Comparison of ENCODE assay signal across 32 mouse cellular contexts in genomic region chr8:46504196-46504595, GRCm38 (mm10). TPM values are rescaled to one million over a fixed set of nuclear protein-coding genes. Genes with fewer than 3 reads are reported as not detected.
A peak's percentile ranks its signal among the peaks of the same experiment; 100 is the strongest.
DNase-seq lines count a peak whose midpoint lies in the region; ATAC-seq and TF ChIP-seq lines count a peak whose summit lies in the region.
"Had no signal": no experiment of that assay in that cellular context is flagged by ENCODE, and none has a peak within 500 bp of the region (broad histone marks: within the 10 kb centered on the region; RNA-seq: fewer than 3 reads in every experiment).

No protein-coding gene starts in this region.

- TF ChIP-seq CTCF in heart, adult 2 months (IDR thresholded peaks at IDR 0.05), result no peak

- H3K9me3 ChIP-seq in kidney, embryonic 14.5 days (ENCODE audit: control insufficient read depth, low read length), result no peaks in the 10 kb centered on the region
- no peaks in the 10 kb centered on the region for H3K9me3 ChIP-seq in liver, embryonic 13.5 days (replicated peaks)
- no peaks in the 10 kb centered on the region for H3K9me3 ChIP-seq in megakaryocyte, embryonic 14.5 days
- H3K9me3 ChIP-seq: embryonic facial prominence, embryonic 10.5 days; embryonic facial prominence, embryonic 15.5 days; forebrain, embryonic 12.5 days; G1E; heart, embryonic 10.5 days; heart, embryonic 15.5 days; hindbrain, embryonic 12.5 days; intestine, embryonic 15.5 days; limb, embryonic 13.5 days had no signal

- no peaks in the 10 kb centered on the region for H3K27me3 ChIP-seq in heart, adult 2 months (ENCODE audit: control insufficient read depth, insufficient read depth, low read length)
- no peaks in the 10 kb centered on the region for H3K27me3 ChIP-seq in kidney, embryonic 14.5 days (ENCODE audit: control insufficient read depth, insufficient read depth, low read length)
- no peaks in the 10 kb centered on the region for H3K27me3 ChIP-seq in liver, embryonic 13.5 days
- H3K27me3 ChIP-seq in megakaryocyte, embryonic 14.5 days (replicated peaks), result no peaks in the 10 kb centered on the region
- H3K27me3 ChIP-seq: embryonic facial prominence, embryonic 15.5 days; heart, embryonic 15.5 days; hindbrain, embryonic 12.5 days; intestine, embryonic 15.5 days; limb, embryonic 13.5 days had no signal

- WGBS in heart, adult 2 months, result 36% methylated on average over 3 of the region's 3 CpGs
- 43% methylated on average over 3 of the region's 3 CpGs for WGBS in kidney, embryonic 14.5 days
- 56% methylated on average over 3 of the region's 3 CpGs for WGBS in liver, embryonic 13.5 days (ENCODE audit: insufficient replicate concordance)

- no peak for TF ChIP-seq POLR2A in heart, adult 2 months (IDR thresholded peaks at IDR 0.05; ENCODE audit: insufficient read depth, low read depth, low read length)

- ATAC-seq in kidney, embryonic 14.5 days (ENCODE audit: low FRiP score, low TSS enrichment), result no peak
- ATAC-seq in liver, embryonic 13.5 days (ENCODE audit: low read depth), result no peak
- ATAC-seq: forebrain, postnatal 0 days; hindbrain, postnatal 0 days; intestine, embryonic 15.5 days; midbrain, embryonic 16.5 days had no signal

- TF ChIP-seq EP300 in heart, adult 2 months (IDR thresholded peaks at IDR 0.05; ENCODE audit: insufficient read depth, low read depth, low read length), result no peak

- H3K36me3 ChIP-seq in heart, adult 2 months (ENCODE audit: control insufficient read depth, insufficient read depth, low read length), result peaks cover 5% of the 10 kb centered on the region
- H3K36me3 ChIP-seq in kidney, embryonic 14.5 days (ENCODE audit: control insufficient read depth, insufficient read depth, low read length), result no peaks in the 10 kb centered on the region
- peaks cover 48% of the 10 kb centered on the region for H3K36me3 ChIP-seq in liver, embryonic 13.5 days
- H3K36me3 ChIP-seq in megakaryocyte, embryonic 14.5 days (replicated peaks; ENCODE audit: low read length), result peaks cover 47% of the 10 kb centered on the region
- H3K36me3 ChIP-seq: embryonic facial prominence, embryonic 10.5 days; forebrain, embryonic 12.5 days; hindbrain, embryonic 12.5 days; intestine, embryonic 15.5 days had no signal

- no peak overlapping the region for H3K4me3 ChIP-seq in heart, adult 2 months
- no peak overlapping the region for H3K4me3 ChIP-seq in kidney, embryonic 14.5 days (ENCODE audit: low read length)
- no peak overlapping the region for H3K4me3 ChIP-seq in liver, embryonic 13.5 days (replicated peaks)
- peak overlapping the region; percentile 74 for H3K4me3 ChIP-seq in megakaryocyte, embryonic 14.5 days (replicated peaks)
- H3K4me3 ChIP-seq: embryonic facial prominence, embryonic 10.5 days; embryonic facial prominence, embryonic 15.5 days; forebrain, embryonic 12.5 days; heart, embryonic 10.5 days; heart, embryonic 15.5 days; hindbrain, embryonic 12.5 days; intestine, embryonic 15.5 days; layer of hippocampus, adult 2 months; limb, embryonic 13.5 days had no signal

- no peak overlapping the region for H3K9ac ChIP-seq in heart, adult 2 months (ENCODE audit: low read depth, low read length)
- H3K9ac ChIP-seq in kidney, embryonic 14.5 days (ENCODE audit: low read depth, low read length), result no peak overlapping the region
- no peak overlapping the region for H3K9ac ChIP-seq in liver, embryonic 13.5 days
- H3K9ac ChIP-seq: embryonic facial prominence, embryonic 15.5 days; forebrain, embryonic 12.5 days; forebrain, postnatal 0 days; heart, embryonic 15.5 days; hindbrain, embryonic 12.5 days; intestine, embryonic 15.5 days; limb, embryonic 13.5 days had no signal

- H3K79me2 ChIP-seq in heart, adult 2 months (replicated peaks; ENCODE audit: control insufficient read depth, insufficient read depth, low read length), result no peaks in the 10 kb centered on the region

- H3K27ac ChIP-seq in heart, adult 2 months, result peak overlapping the region; percentile 36
- no peak overlapping the region for H3K27ac ChIP-seq in kidney, embryonic 14.5 days (ENCODE audit: low read depth, low read length)
- H3K27ac ChIP-seq in liver, embryonic 13.5 days, result peak overlapping the region; percentile 35; the same call in 1 of the 2 replicates
- H3K27ac ChIP-seq: embryonic facial prominence, embryonic 10.5 days; embryonic facial prominence, embryonic 15.5 days; forebrain, embryonic 12.5 days; heart, embryonic 15.5 days; hindbrain, embryonic 12.5 days; hindbrain, postnatal 0 days; intestine, embryonic 15.5 days; layer of hippocampus, adult 2 months; limb, embryonic 13.5 days had no signal

- no peak for DNase-seq in heart, adult 2 months
- DNase-seq in heart, postnatal 14 days, result no peak
- peak; percentile 54 for DNase-seq in kidney, postnatal 14 days
- DNase-seq in liver, embryonic 13.5 days, result no peak
- DNase-seq in gastrocnemius, adult 18-20 months (ENCODE audit: low spot score), result no peak
- no peak for DNase-seq in urinary bladder, postnatal 36 days (ENCODE audit: low spot score in 2 of 2)
- DNase-seq: adrenal gland, postnatal 10 days; cerebellum, adult 11-12 months; cerebellum, postnatal 10 days; forebrain, postnatal 0 days; gastrocnemius, postnatal 10 days; heart, postnatal 36 days; lung, adult 2 months; lung, postnatal 10 days; right cerebral cortex, postnatal 4 days; thymus, adult 2 months; thymus, postnatal 36 days had no signal

- peaks cover 17% of the 10 kb centered on the region for H3K4me1 ChIP-seq in heart, adult 2 months (ENCODE audit: control insufficient read depth, insufficient read depth, low read length)
- H3K4me1 ChIP-seq in kidney, embryonic 14.5 days (ENCODE audit: control insufficient read depth, insufficient read depth, low read length), result peaks cover 4% of the 10 kb centered on the region; the same call in 1 of the 2 replicates
- H3K4me1 ChIP-seq in liver, embryonic 13.5 days (replicated peaks), result peaks cover 55% of the 10 kb centered on the region
- peaks cover 50% of the 10 kb centered on the region for H3K4me1 ChIP-seq in megakaryocyte, embryonic 14.5 days

- no peak overlapping the region for H3K4me2 ChIP-seq in kidney, embryonic 14.5 days (replicated peaks; ENCODE audit: low read depth, low read length)
- no peak overlapping the region for H3K4me2 ChIP-seq in liver, embryonic 13.5 days
- H3K4me2 ChIP-seq: embryonic facial prominence, embryonic 15.5 days; forebrain, embryonic 12.5 days; heart, embryonic 15.5 days; hindbrain, embryonic 12.5 days; intestine, embryonic 15.5 days; limb, embryonic 13.5 days; midbrain, embryonic 11.5 days had no signal

- intact Hi-C loops in heart, adult 2 months (cut with DNase I), result no loop called here
- intact Hi-C loops in heart, postnatal 14 days (cut with DNase I), result no loop called here

RNA-seq across cellular contexts. Expression of gene Acsl1, which starts 33.4 kb away (rescaled TPM):
- total RNA-seq in heart, adult 2 months (2021), result 100 to 1,000 TPM; 774 to 911 TPM
- polyA plus RNA-seq in heart, adult 2 months (2012; rRNA removed), result 330 and 577 TPM in 2 replicates
- 100 to 1,000 TPM; 846 to 852 TPM for total RNA-seq in heart, postnatal 14 days (2021)
- 9.7 and 16.1 TPM in 2 replicates for polyA plus RNA-seq in kidney, embryonic 14.5 days (2014; fragmentation: Nextera tagmentation; extraction: Ambion mirVana)
- polyA plus RNA-seq in liver, embryonic 13.5 days (2015; fragmentation: Nextera tagmentation; extraction: Ambion mirVana), result 41.6 and 52.0 TPM in 2 replicates
- 2.6 and 8.5 TPM in 2 replicates for polyA plus RNA-seq in megakaryocyte, embryonic 14.5 days (2012; ENCODE audit: insufficient read depth, low replicate concordance)
- 100 to 1,000 TPM; 270 to 281 TPM for total RNA-seq in gastrocnemius, adult 18-20 months (2021)

RNA-seq across cellular contexts. Expression of gene Cenpu, which starts 47.6 kb away (rescaled TPM):
- under 1 TPM; 0.30 to 0.73 TPM for total RNA-seq in heart, adult 2 months (2021)
- 0.21 and 0.50 TPM in 2 replicates for polyA plus RNA-seq in heart, adult 2 months (2012; rRNA removed)
- total RNA-seq in heart, postnatal 14 days (2021), result 1 to 10 TPM; 1.3 to 1.4 TPM
- polyA plus RNA-seq in kidney, embryonic 14.5 days (2014; fragmentation: Nextera tagmentation; extraction: Ambion mirVana), result 19.4 and 24.5 TPM in 2 replicates
- 21.6 and 25.9 TPM in 2 replicates for polyA plus RNA-seq in liver, embryonic 13.5 days (2015; fragmentation: Nextera tagmentation; extraction: Ambion mirVana)
- polyA plus RNA-seq in megakaryocyte, embryonic 14.5 days (2012; ENCODE audit: insufficient read depth, low replicate concordance), result 4.8 and 6.3 TPM in 2 replicates
- not detected for total RNA-seq in gastrocnemius, adult 18-20 months (2021)
